Mouse (Mus musculus) kidney, adult 11 months (tissue): ENCODE results near the gene 4930503E14Rik.
"Not testable (repeated sequence)": the region's sequence is repeated elsewhere in the genome, so short reads cannot be mapped to it uniquely, and the experiment has no call there.

Experiments used
- DNase-seq: peaks from one replicate; pipeline ENCODE4 v3.0.0; 2022

4930503E14Rik gene

GRCm38 (mm10) chr14:44213154-44213553 lies at the start of gene 4930503E14Rik:
Gene 4930503E14Rik, minus strand, starts transcription at chr14:44213254.
- not testable (repeated sequence) for DNase-seq

GRCm38 (mm10) chr14:44248039-44248438 lies 35.0 kb upstream of the 4930503E14Rik start:
- no peak for DNase-seq

DNA sequence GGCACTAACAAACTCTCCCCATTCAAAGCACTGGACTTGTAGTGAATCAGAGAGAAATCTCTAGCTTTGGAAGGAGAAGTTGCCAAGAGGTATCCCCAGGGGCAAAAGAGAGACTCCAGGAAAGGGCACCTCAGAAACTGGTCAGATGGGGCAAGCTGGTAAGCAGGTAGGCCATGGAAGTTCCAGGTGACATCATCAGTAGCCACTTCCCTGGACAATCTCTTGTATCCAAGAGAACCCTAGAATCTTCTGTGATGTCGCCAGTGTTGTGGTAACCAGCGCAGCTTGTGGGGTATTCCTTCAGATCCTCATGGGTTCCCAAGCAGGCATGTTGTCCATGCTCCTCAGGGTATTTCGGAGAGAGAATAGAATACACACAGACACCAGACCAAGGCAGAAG lies 15.7 kb downstream of the 4930503E14Rik start, which contains the start of gene Gm8212:
Gene Gm8212, plus strand, starts transcription at position 301 of the 400 bp plus-strand sequence.
- not testable (repeated sequence) for DNase-seq

- not testable (repeated sequence) for DNase-seq
Observed at GRCm38 (mm10) chr14:44123551-44123950, 89.5 kb downstream of the 4930503E14Rik start, which contains the start of gene Gm3327. Gene Gm3327, plus strand, starts transcription at chr14:44123851.
